Mouse (Mus musculus) megakaryocyte progenitor cell, adult 5-6 weeks (primary cell): ENCODE data around the gene Calr4. TPM values are rescaled to one million over a fixed set of nuclear protein-coding genes. Genes with fewer than 3 reads are reported as not detected.

ENCODE experiments used
- ATAC-seq: replicated peaks from 2 replicates; pipeline ENCODE4 v1.8.0; 2016; ENCODE audit warnings: mild to moderate bottlenecking, moderate TSS enrichment, inconsistent platforms; ENCODE audit not compliant: poor library complexity
- total RNA-seq, 2 experiments: library from RNA; stranded (forward) in 1 of 2; stranded (reverse) in 1 of 2; fragments of 157-497, 149-512 nt in 1 of 2; fragments of 200-1000 nt in 1 of 2; gene quantifications; 2 replicates each; pipeline versions ENCODE4 v1.2.3 to v1.2.4; 2015 to 2017

Gene Calr4
- total RNA-seq (2015) (0.20 TPM in 1 of 2 replicates, not detected in the other), total RNA-seq (2017) (not detected in 2 replicates)

GRCm38 (mm10) chr4:109234185-109234584 is at the start of gene Calr4:
Calr4 (plus strand) TSS chr4:109234485.
- ATAC-seq, result no peak

GRCm38 (mm10) chr4:109185616-109186405 is 48.5 kb upstream of the Calr4 start:
- no peak for ATAC-seq

GRCm38 (mm10) chr4:109191598-109191997 is 42.7 kb upstream of the Calr4 start:
- ATAC-seq, result no peak

GRCm38 (mm10) chr4:109193886-109194285 is 40.4 kb upstream of the Calr4 start:
- no peak for ATAC-seq

- ATAC-seq, result no peak
Measured at GRCm38 (mm10) chr4:109195900-109196629, 38.2 kb upstream of the Calr4 start.

GRCm38 (mm10) chr4:109199069-109199468 is 35.2 kb upstream of the Calr4 start:
- ATAC-seq, result no peak

- ATAC-seq, result peak; percentile 93
Measured at GRCm38 (mm10) chr4:109201582-109202424, 32.5 kb upstream of the Calr4 start, which contains the start of gene Osbpl9. Osbpl9 (minus strand) TSS chr4:109202272.

- no peak for ATAC-seq
Measured at GRCm38 (mm10) chr4:109203931-109204330, 30.4 kb upstream of the Calr4 start.

- ATAC-seq, result no peak
Measured at GRCm38 (mm10) chr4:109204416-109204815, 29.9 kb upstream of the Calr4 start.

GRCm38 (mm10) chr4:109207524-109207923 is 26.8 kb upstream of the Calr4 start:
- ATAC-seq, result peak; percentile 92

GRCm38 (mm10) chr4:109210253-109210652 is 24.0 kb upstream of the Calr4 start:
- ATAC-seq, result no peak

- ATAC-seq, result no peak
Measured at GRCm38 (mm10) chr4:109210881-109211280, 23.4 kb upstream of the Calr4 start.

GRCm38 (mm10) chr4:109213986-109214385 is 20.3 kb upstream of the Calr4 start:
- peak; percentile 89 for ATAC-seq

GRCm38 (mm10) chr4:109218008-109218407 is 16.3 kb upstream of the Calr4 start:
- ATAC-seq, result no peak

- no peak for ATAC-seq
Measured at GRCm38 (mm10) chr4:109220441-109220940, 13.8 kb upstream of the Calr4 start.

- ATAC-seq, result no peak
Measured at GRCm38 (mm10) chr4:109222001-109222400, 12.3 kb upstream of the Calr4 start.

- no peak for ATAC-seq
Measured at GRCm38 (mm10) chr4:109224762-109225552, 9.3 kb upstream of the Calr4 start.

GRCm38 (mm10) chr4:109225606-109226005 is 8.7 kb upstream of the Calr4 start:
- ATAC-seq, result no peak

- no peak for ATAC-seq
Measured at GRCm38 (mm10) chr4:109226071-109226470, 8.2 kb upstream of the Calr4 start.

- ATAC-seq, result no peak
Measured at GRCm38 (mm10) chr4:109229766-109230279, 4.5 kb upstream of the Calr4 start.
